Mouse (Mus musculus) hindbrain, embryonic 11.5 days (tissue): ENCODE results near the gene Tuba1b. TPM values are rescaled to one million over a fixed set of nuclear protein-coding genes. Genes with fewer than 3 reads are reported as not detected.

Source experiments
- ATAC-seq: fragments of 200-750 bp; cut with Nextera tagmentation; 2 replicates; pipeline ENCODE4 v1.8.0; 2017; ENCODE audit warnings: mild to moderate bottlenecking, moderate TSS enrichment, moderate library complexity; ENCODE audit not compliant: low FRiP score
- DNase-seq: peaks from one replicate; pipeline ENCODE4 v3.0.0-alpha.2; 2015; ENCODE audit warnings: low spot score
- H3K27ac ChIP-seq: fragments of 300-500 bp; sonication (generic); 2 replicates; pipeline ENCODE4 v1.5.1; 2014; ENCODE audit warnings: mild to moderate bottlenecking, low read depth, low read length
- H3K27me3 ChIP-seq: fragments of 300-500 bp; sonication (generic); 2 replicates; pipeline ENCODE4 v1.6.1; 2014; ENCODE audit warnings: mild to moderate bottlenecking, low read length, moderate library complexity, mixed read lengths; ENCODE audit not compliant: control insufficient read depth, insufficient read depth
- H3K36me3 ChIP-seq: fragments of 300-500 bp; sonication (generic); 2 replicates; pipeline ENCODE4 v1.6.1; 2014; ENCODE audit warnings: mild to moderate bottlenecking, low read length, moderate library complexity, mixed read lengths; ENCODE audit not compliant: control insufficient read depth, insufficient read depth
- H3K4me1 ChIP-seq: fragments of 300-500 bp; sonication (generic); replicated peaks from 2 replicates; pipeline ENCODE4 v1.6.1; 2014; ENCODE audit warnings: low read length, mixed read lengths; ENCODE audit not compliant: control insufficient read depth, insufficient read depth
- H3K4me2 ChIP-seq: fragments of 300-500 bp; sonication (generic); replicated peaks from 2 replicates; pipeline ENCODE4 v1.6.1; 2014; ENCODE audit warnings: mild to moderate bottlenecking, low read depth, low read length
- H3K4me3 ChIP-seq: fragments of 300-500 bp; sonication (generic); 2 replicates; pipeline ENCODE4 v1.5.1; 2014; ENCODE audit warnings: low read depth, low read length
- H3K9ac ChIP-seq: fragments of 300-500 bp; sonication (generic); 2 replicates; pipeline ENCODE4 v1.6.1; 2014; ENCODE audit warnings: low read depth, low read length
- H3K9me3 ChIP-seq: fragments of 300-500 bp; sonication (generic); 2 replicates; pipeline ENCODE4 v1.6.1; 2016; ENCODE audit warnings: low read length; ENCODE audit not compliant: control insufficient read depth
- WGBS: fragments of 180-500 bp; shearing (Covaris S2); extraction: QIAGEN DNeasy Blood & Tissue Kit; methylation state at CpG from one replicate; pipeline ENCODE4 v1.1.7; 2014; 5-methylcytosine and 5-hydroxymethylcytosine counted together
- polyA plus RNA-seq: library from polyadenylated mRNA; unstranded; fragments of >200 nt; fragmentation: Nextera tagmentation; extraction: Ambion mirVana; gene quantifications from 2 replicates; pipeline ENCODE4 v1.2.1, GENCODE M21; 2014

Tuba1b gene
- polyA plus RNA-seq, result 1,792 and 1,905 TPM in 2 replicates

GRCm38 (mm10) chr15:98934217-98934839 is at the start of gene Tuba1b:
Tuba1b (minus strand) TSS chr15:98934565.
- Histone ChIP-seq H3K36me3 (no peaks in the 10 kb centered on the region), H3K4me2 (peak within 1 kb of the TSS; percentile 88), H3K4me3 (peak within 1 kb of the TSS; percentile 72), H3K9ac (peak within 1 kb of the TSS; percentile 94), H3K4me1 (peaks cover 7% of the 10 kb centered on the region), H3K9me3 (no peaks in the 10 kb centered on the region), H3K27me3 (no peaks in the 10 kb centered on the region), H3K27ac (peak within 1 kb of the TSS; percentile 96)
- DNase-seq (peak; percentile 94), ATAC-seq (peak; percentile 95)
- under 1% methylated on average over 57 of the region's 58 CpGs for WGBS

- H3K27me3 ChIP-seq, result no peaks in the 10 kb centered on the region
- WGBS, result 26% methylated on average over 16 of the region's 16 CpGs
- peaks cover 10% of the 10 kb centered on the region for H3K4me1 ChIP-seq
- peak overlapping the region; percentile 96 for H3K27ac ChIP-seq
- no peaks in the 10 kb centered on the region for H3K9me3 ChIP-seq
- DNase-seq, result peak; percentile 81
- peak overlapping the region; percentile 79 for H3K9ac ChIP-seq
- peak; percentile 80 for ATAC-seq
- H3K4me3 ChIP-seq, result peak overlapping the region; percentile 47
- H3K4me2 ChIP-seq, result peak overlapping the region; percentile 72
- no peaks in the 10 kb centered on the region for H3K36me3 ChIP-seq
Observed at GRCm38 (mm10) chr15:98983431-98984081, 49.2 kb upstream of the Tuba1b start.

- no peaks in the 10 kb centered on the region for H3K27me3 ChIP-seq
- no peak overlapping the region for H3K9ac ChIP-seq
- H3K27ac ChIP-seq, result peak overlapping the region; percentile 47
- peaks cover 19% of the 10 kb centered on the region; the same call in 1 of the 2 replicates for H3K4me1 ChIP-seq
- 75% methylated on average over 6 of the region's 6 CpGs for WGBS
- H3K4me2 ChIP-seq, result no peak overlapping the region
- DNase-seq (no peak), ATAC-seq (no peak)
- H3K4me3 ChIP-seq, result no peak overlapping the region
- H3K9me3 ChIP-seq, result no peaks in the 10 kb centered on the region
- no peaks in the 10 kb centered on the region for H3K36me3 ChIP-seq
Observed at GRCm38 (mm10) chr15:98982100-98982499, 47.7 kb upstream of the Tuba1b start.

- Histone ChIP-seq H3K4me1 (peaks cover 22% of the 10 kb centered on the region; the same call in 1 of the 2 replicates), H3K4me2 (no peak overlapping the region), H3K36me3 (no peaks in the 10 kb centered on the region), H3K9ac (no peak overlapping the region), H3K27ac (no peak overlapping the region), H3K4me3 (no peak overlapping the region), H3K27me3 (no peaks in the 10 kb centered on the region), H3K9me3 (no peaks in the 10 kb centered on the region)
- DNase-seq (no peak), ATAC-seq (no peak)
- WGBS, result 51% methylated on average over 7 of the region's 7 CpGs
Observed at GRCm38 (mm10) chr15:98980012-98980614, 45.7 kb upstream of the Tuba1b start.

- DNase-seq, result no peak
- Histone ChIP-seq H3K9me3 (no peaks in the 10 kb centered on the region), H3K36me3 (no peaks in the 10 kb centered on the region), H3K27me3 (no peaks in the 10 kb centered on the region), H3K27ac (peak overlapping the region; percentile 87), H3K4me1 (peaks cover 22% of the 10 kb centered on the region; the same call in 1 of the 2 replicates), H3K4me3 (no peak overlapping the region), H3K4me2 (peak overlapping the region; percentile 19; the same call in 1 of the 2 replicates), H3K9ac (no peak overlapping the region)
- no peak for ATAC-seq
- WGBS, result 57% methylated on average over 20 of the region's 20 CpGs
Observed at GRCm38 (mm10) chr15:98978409-98979172, 44.2 kb upstream of the Tuba1b start.

GRCm38 (mm10) chr15:98977759-98978408 is 43.5 kb upstream of the Tuba1b start:
- no peaks in the 10 kb centered on the region for H3K9me3 ChIP-seq
- peak overlapping the region; percentile 19 for H3K4me2 ChIP-seq
- no peaks in the 10 kb centered on the region for H3K36me3 ChIP-seq
- peak overlapping the region; percentile 87 for H3K27ac ChIP-seq
- ATAC-seq (peak; percentile 69), DNase-seq (peak; percentile 72)
- peaks cover 22% of the 10 kb centered on the region; the same call in 1 of the 2 replicates for H3K4me1 ChIP-seq
- 0 out of 2 replicates have a peak overlapping the region, but pooled peaks have one; percentile 2 for H3K4me3 ChIP-seq
- H3K9ac ChIP-seq, result peak overlapping the region; percentile 34; the same call in 1 of the 2 replicates
- H3K27me3 ChIP-seq, result no peaks in the 10 kb centered on the region
- 63% methylated on average over 14 of the region's 14 CpGs for WGBS

- H3K36me3 ChIP-seq, result no peaks in the 10 kb centered on the region
- peak overlapping the region; percentile 19; the same call in 1 of the 2 replicates for H3K4me2 ChIP-seq
- 0 out of 2 replicates have a peak overlapping the region, but pooled peaks have one; percentile 1 for H3K4me3 ChIP-seq
- H3K27ac ChIP-seq, result peak overlapping the region; percentile 87
- peaks cover 21% of the 10 kb centered on the region; the same call in 1 of the 2 replicates for H3K4me1 ChIP-seq
- H3K27me3 ChIP-seq, result no peaks in the 10 kb centered on the region
- ATAC-seq, result no peak
- WGBS, result 74% methylated on average over 21 of the region's 21 CpGs
- H3K9me3 ChIP-seq, result no peaks in the 10 kb centered on the region
- 0 out of 2 replicates have a peak overlapping the region, but pooled peaks have one; percentile 23 for H3K9ac ChIP-seq
- no peak for DNase-seq
Observed at GRCm38 (mm10) chr15:98976763-98977758, 42.7 kb upstream of the Tuba1b start.
